Mouse (Mus musculus): ENCODE measurements around the gene Maip1.

GRCm38 (mm10) chr1:57433141-57433540, 27.0 kb downstream of the Maip1 start:
- no peak for TF ChIP-seq FLI1 (IDR thresholded peaks at IDR 0.05; ENCODE audit: low read length)
- no peak for TF ChIP-seq GATA1 (IDR thresholded peaks at IDR 0.05; ENCODE audit: borderline replicate concordance, low read length)

Data from megakaryocyte, embryonic 14.5 days (primary cell).